Mouse (Mus musculus) CH12.LX (cell line): Measurements from ENCODE around the gene Megf8. TPM values are rescaled to one million over a fixed set of nuclear protein-coding genes. Genes with fewer than 3 reads are reported as not detected.

Experiments
- DNase-seq: peaks from one replicate; pipeline ENCODE4 v3.0.0-alpha.2; 2013; ENCODE audit errors: extremely low read depth
- H3K27ac ChIP-seq: 2 replicates; pipeline ENCODE4 v1.5.1; 2012; ENCODE audit warnings: low read depth, mild to moderate bottlenecking, control low read depth, moderate library complexity; ENCODE audit not compliant: insufficient read depth
- H3K27me3 ChIP-seq: replicated peaks from 2 replicates; pipeline ENCODE3; 2012; ENCODE audit warnings: inconsistent platforms
- H3K36me3 ChIP-seq, 2 experiments: replicated peaks in 1 of 2; 2 replicates each; pipeline versions ENCODE3 to v1.6.1; 2012; ENCODE audit warnings: inconsistent platforms in 1 of 2, low read length in 1 of 2, mild to moderate bottlenecking in 1 of 2, mixed read lengths in 1 of 2, moderate library complexity in 1 of 2; ENCODE audit not compliant: control insufficient read depth in 1 of 2, insufficient read depth in 1 of 2
- H3K4me1 ChIP-seq, 2 experiments: 2 replicates each; pipeline ENCODE4 v1.6.1; 2012; ENCODE audit warnings: inconsistent platforms in 1 of 2, moderate library complexity in 1 of 2; ENCODE audit not compliant: insufficient read depth in 2 of 2, control insufficient read depth in 1 of 2
- H3K4me2 ChIP-seq: 2 replicates; pipeline ENCODE4 v1.6.1; 2012; ENCODE audit warnings: low read depth, mild to moderate bottlenecking, control low read depth; ENCODE audit not compliant: poor library complexity, insufficient read depth, severe bottlenecking
- H3K4me3 ChIP-seq, 3 experiments: fragments of 150-350 bp in 1 of 3; sonication (generic) in 1 of 3; replicated peaks in 1 of 3; 2 replicates each; pipeline versions ENCODE3 to v1.5.1; 2011 to 2012; ENCODE audit warnings: low read depth in 2 of 3, low read length in 2 of 3, mild to moderate bottlenecking in 2 of 3, moderate library complexity in 2 of 3, control low read depth in 1 of 3, improper control_type of control experiment in 1 of 3, inconsistent platforms in 1 of 3, mixed read lengths in 1 of 3; ENCODE audit not compliant: poor library complexity in 1 of 3
- H3K79me2 ChIP-seq: replicated peaks from 2 replicates; pipeline ENCODE4 v1.6.1; 2012; ENCODE audit warnings: mild to moderate bottlenecking, moderate library complexity; ENCODE audit not compliant: control insufficient read depth, poor library complexity, insufficient read depth, severe bottlenecking; ENCODE audit errors: extremely low read depth
- H3K9ac ChIP-seq: 2 replicates; pipeline ENCODE4 v1.6.1; 2012; ENCODE audit warnings: low read depth, mild to moderate bottlenecking, control low read depth, moderate library complexity; ENCODE audit not compliant: insufficient read depth
- H3K9me3 ChIP-seq: replicated peaks from 2 replicates; pipeline ENCODE3; 2012; ENCODE audit warnings: low read length, inconsistent platforms, mixed read lengths
- BHLHE40 ChIP-seq: IDR thresholded peaks from 2 replicates; pipeline ENCODE4 v1.6.1; 2011; ENCODE audit warnings: mild to moderate bottlenecking, low read depth, low read length, improper control_type of control experiment
- CTCF ChIP-seq, 2 experiments: IDR thresholded peaks in 1 of 2; conservative IDR thresholded peaks in 1 of 2; 2 replicates each; pipeline ENCODE4 v1.5.1; 2011 to 2012; ENCODE audit warnings: low read depth in 2 of 2, low read length in 2 of 2, improper control_type of control experiment in 1 of 2, inconsistent platforms in 1 of 2, mild to moderate bottlenecking in 1 of 2, moderate library complexity in 1 of 2
- ELF1 ChIP-seq: IDR thresholded peaks from 2 replicates; pipeline ENCODE4 v1.6.1; 2014; ENCODE audit warnings: low read depth, mild to moderate bottlenecking, inconsistent platforms, low read length, improper control_type of control experiment
- EP300 ChIP-seq: IDR thresholded peaks from 2 replicates; pipeline ENCODE4 v1.6.1; 2011; ENCODE audit warnings: low read length, improper control_type of control experiment
- JUN ChIP-seq: IDR thresholded peaks from 2 replicates; pipeline ENCODE4 v1.6.1; 2011; ENCODE audit warnings: low read depth, mild to moderate bottlenecking, low read length, improper control_type of control experiment, moderate library complexity; ENCODE audit not compliant: insufficient read depth
- MAFK ChIP-seq: IDR thresholded peaks from 2 replicates; pipeline ENCODE4 v1.6.1; 2011; ENCODE audit warnings: low read length, improper control_type of control experiment; ENCODE audit not compliant: insufficient replicate concordance
- MEF2A ChIP-seq: IDR thresholded peaks from 2 replicates; pipeline ENCODE4 v1.6.1; 2014; ENCODE audit warnings: low read depth, mild to moderate bottlenecking, inconsistent platforms, low read length, improper control_type of control experiment, borderline replicate concordance
- NRF1 ChIP-seq: IDR thresholded peaks from 2 replicates; pipeline ENCODE4 v1.6.1; 2014; ENCODE audit warnings: low read depth, mild to moderate bottlenecking, inconsistent platforms, low read length, improper control_type of control experiment, moderate library complexity
- RAD21 ChIP-seq: IDR thresholded peaks from 2 replicates; pipeline ENCODE4 v1.6.1; 2011; ENCODE audit warnings: low read depth, mild to moderate bottlenecking, low read length, improper control_type of control experiment, moderate library complexity
- SMC3 ChIP-seq: IDR thresholded peaks from 2 replicates; pipeline ENCODE4 v1.6.1; 2011; ENCODE audit warnings: low read depth, low read length, improper control_type of control experiment
- USF1 ChIP-seq: IDR thresholded peaks from 2 replicates; pipeline ENCODE4 v1.6.1; 2014; ENCODE audit warnings: low read depth, mild to moderate bottlenecking, inconsistent platforms, low read length, improper control_type of control experiment
- dilution Hi-C: fragments of 300-500 bp; cut with MboI; formaldehyde crosslinking; loops from 2 replicates; pipeline ENCODE4 v1.14.3; 2020; ENCODE audit warnings: low sequenced_read_pairs; ENCODE audit not compliant: extremely low pct_unique_long_range_greater_than_20kb, extremely low pct_ligation_motif_present
- in situ Hi-C: fragments of 300-500 bp; cut with MboI; formaldehyde crosslinking; loops from 3 replicates; pipeline ENCODE4 v1.14.3; 2019; ENCODE audit warnings: low sequenced_read_pairs, low pct_ligation_motif_present, low pct_unique_long_range_greater_than_20kb, mixed read lengths
- polyA plus RNA-seq: library from polyadenylated mRNA; unstranded; fragments of >175 nt; gene quantifications from 2 replicates; pipeline ENCODE4 v1.2.1, GENCODE M21; 2012; ENCODE audit warnings: low read depth; ENCODE audit not compliant: insufficient read length
- total RNA-seq, 2 experiments: library from RNA; depleted of rRNA; stranded (reverse); fragments of 300-350 nt in 1 of 2; fragments of >200 nt in 1 of 2; gene quantifications; 2 replicates each; pipeline ENCODE4 v1.2.3; 2012 to 2014

Megf8 gene
- total and polyA plus RNA-seq, 3 experiments: 0.62 to 1.7 (median 1.2) TPM

GRCm38 (mm10) chr7:25284766-25285165 lies 32.2 kb upstream of the Megf8 start:
- H3K27me3 ChIP-seq: no peaks in the 10 kb centered on the region
- H3K27ac ChIP-seq: no peak overlapping the region
- no peak for DNase-seq
- no peak overlapping the region for H3K4me3 ChIP-seq
- in situ Hi-C loops: no loop called here
- H3K36me3 ChIP-seq: peaks cover 51 to 56% of the 10 kb centered on the region in 2 experiments
- peaks cover 9% of the 10 kb centered on the region for H3K79me2 ChIP-seq
- H3K4me2 ChIP-seq: no peak overlapping the region
- peaks cover 25 to 43% of the 10 kb centered on the region in 2 experiments for H3K4me1 ChIP-seq
- dilution Hi-C loops: no loop called here
- TF ChIP-seq BHLHE40: no peak
- no peak overlapping the region for H3K9ac ChIP-seq
- H3K9me3 ChIP-seq: peaks cover 9% of the 10 kb centered on the region

GRCm38 (mm10) chr7:25285511-25286238 lies 31.3 kb upstream of the Megf8 start:
- H3K4me2 ChIP-seq: no peak overlapping the region
- no peak overlapping the region for H3K4me3 ChIP-seq
- H3K4me1 ChIP-seq: peaks cover 16 to 34% of the 10 kb centered on the region in 2 experiments
- in situ Hi-C loops (no loop called here), dilution Hi-C loops (no loop called here)
- H3K9ac ChIP-seq: no peak overlapping the region
- H3K36me3 ChIP-seq: peaks cover 60 to 65% of the 10 kb centered on the region in 2 experiments
- TF ChIP-seq RAD21 (no peak), MAFK (no peak), EP300 (no peak)
- no peak for DNase-seq
- peaks cover 9% of the 10 kb centered on the region for H3K79me2 ChIP-seq
- H3K27me3 ChIP-seq: no peaks in the 10 kb centered on the region
- no peak overlapping the region for H3K27ac ChIP-seq
- H3K9me3 ChIP-seq: peaks cover 11% of the 10 kb centered on the region

GRCm38 (mm10) chr7:25286989-25287388 lies 30.0 kb upstream of the Megf8 start:
- no peaks in the 10 kb centered on the region for H3K27me3 ChIP-seq
- dilution Hi-C loops: no loop called here
- H3K36me3 ChIP-seq: peaks cover 72 to 78% of the 10 kb centered on the region in 2 experiments
- in situ Hi-C loops: no loop called here
- DNase-seq: no peak
- H3K9ac ChIP-seq: no peak overlapping the region
- H3K9me3 ChIP-seq: peaks cover 11% of the 10 kb centered on the region
- no peak overlapping the region for H3K27ac ChIP-seq
- peaks cover 9% of the 10 kb centered on the region for H3K79me2 ChIP-seq
- H3K4me3 ChIP-seq: no peak overlapping the region
- H3K4me2 ChIP-seq: no peak overlapping the region
- peaks cover 6 to 23% of the 10 kb centered on the region in 2 experiments; a peak in 3 of 4 replicates for H3K4me1 ChIP-seq
- no peak for TF ChIP-seq MEF2A
- no peak for TF ChIP-seq JUN
- TF ChIP-seq SMC3: peak; percentile 21; the same call in 1 of the 2 replicates
- TF ChIP-seq CTCF (conservative IDR thresholded peaks at IDR 0.05 in 1 of 2, IDR thresholded peaks at IDR 0.05 in 1 of 2; ENCODE audit: low read depth in 2 of 2, low read length in 2 of 2): peak in 1 of 2 experiments; percentile 36; a peak in 2 of 4 replicates
- TF ChIP-seq USF1: no peak
- TF ChIP-seq ELF1: no peak
- no peak for TF ChIP-seq NRF1
- no peak for TF ChIP-seq EP300
